Mouse (Mus musculus): ENCODE measurements around the gene Oasl2. TPM values are rescaled to one million over a fixed set of nuclear protein-coding genes. Genes with fewer than 3 reads are reported as not detected.

Oasl2 gene
- total and polyA plus RNA-seq, 2 experiments from 2014 or later, result 4.7 to 6.3 TPM

DNA sequence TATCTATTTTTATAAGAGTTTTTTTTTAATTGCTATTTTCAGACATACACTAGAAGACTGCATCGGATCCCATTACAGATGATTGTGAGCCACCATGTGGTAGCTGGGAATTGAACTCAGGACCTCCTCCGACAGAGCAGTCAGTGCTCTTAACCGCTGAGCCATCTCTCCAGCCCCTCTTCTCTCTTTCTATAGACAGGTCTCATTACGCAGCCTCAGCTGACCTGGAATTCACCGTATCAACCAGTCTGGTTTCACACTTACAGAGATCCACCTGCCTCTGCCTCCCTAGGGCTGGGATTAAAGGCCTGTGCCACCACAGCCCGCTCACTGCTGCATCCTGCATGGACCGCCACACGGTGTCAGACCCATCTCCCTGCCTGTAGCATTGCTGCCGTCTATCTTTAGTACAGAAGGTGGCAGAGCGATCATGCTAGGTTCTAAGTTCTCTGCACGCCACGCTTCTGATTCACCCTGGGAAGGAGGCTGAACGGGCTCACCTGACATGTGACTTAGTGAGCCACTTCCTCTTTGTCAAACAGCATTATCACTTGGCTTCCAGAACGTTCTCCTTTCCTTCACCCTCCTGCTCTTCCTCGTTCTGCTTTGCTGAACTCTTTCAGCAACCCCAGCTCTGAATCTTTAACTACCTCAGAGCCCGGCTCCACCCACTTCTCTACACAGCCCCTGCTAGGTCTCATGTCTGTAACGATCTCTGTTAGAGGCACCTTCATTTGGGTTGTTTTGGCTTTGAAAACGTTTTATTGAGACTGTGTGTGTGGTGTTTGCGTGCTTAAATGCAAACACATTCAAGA is 25.0 kb downstream of the Oasl2 start:
- no peak for ATAC-seq
- Histone ChIP-seq H3K27me3 (ENCODE audit: insufficient read depth, low read length) (no peaks in the 10 kb centered on the region), H3K4me3 (ENCODE audit: low read length) (no peak overlapping the region), H3K9ac (replicated peaks; ENCODE audit: low read length) (no peak overlapping the region), H3K27ac (no peak overlapping the region), H3K9me3 (ENCODE audit: low read length) (no peaks in the 10 kb centered on the region), H3K4me1 (ENCODE audit: insufficient read depth, low read length) (no peaks in the 10 kb centered on the region), H3K4me2 (ENCODE audit: low read depth, low read length) (no peak overlapping the region), H3K36me3 (ENCODE audit: insufficient read depth, low read length) (no peaks in the 10 kb centered on the region)
- 78% methylated on average over 19 of the region's 19 CpGs for WGBS
- TF ChIP-seq CTCF (IDR thresholded peaks at IDR 0.05; ENCODE audit: low read depth), result no peak
- DNase-seq (ENCODE audit: low spot score), result no peak

GRCm38 (mm10) chr5:114922366-114922731 is 25.6 kb downstream of the Oasl2 start:
- no peaks in the 10 kb centered on the region for H3K27me3 ChIP-seq (ENCODE audit: insufficient read depth, low read length)
- ATAC-seq (no peak), DNase-seq (ENCODE audit: low spot score) (no peak)
- H3K36me3 ChIP-seq (ENCODE audit: insufficient read depth, low read length), result no peaks in the 10 kb centered on the region
- no peak overlapping the region for H3K27ac ChIP-seq
- 61% methylated on average over 10 of the region's 10 CpGs for WGBS
- H3K9ac ChIP-seq (replicated peaks; ENCODE audit: low read length), result no peak overlapping the region
- no peaks in the 10 kb centered on the region for H3K9me3 ChIP-seq (ENCODE audit: low read length)
- H3K4me3 ChIP-seq (ENCODE audit: low read length), result no peak overlapping the region
- H3K4me2 ChIP-seq (ENCODE audit: low read depth, low read length), result no peak overlapping the region
- TF ChIP-seq CTCF (IDR thresholded peaks at IDR 0.05; ENCODE audit: low read depth), result no peak
- no peaks in the 10 kb centered on the region for H3K4me1 ChIP-seq (ENCODE audit: insufficient read depth, low read length)

GRCm38 (mm10) chr5:114922998-114923473 is 26.3 kb downstream of the Oasl2 start, which contains the start of gene Oasl1:
Gene Oasl1, plus strand, starts transcription at chr5:114923240.
- Histone ChIP-seq H3K4me3 (ENCODE audit: low read length) (peak within 1 kb of the TSS; percentile 15; the same call in 1 of the 2 replicates), H3K4me1 (ENCODE audit: insufficient read depth, low read length) (no peaks in the 10 kb centered on the region), H3K9ac (replicated peaks; ENCODE audit: low read length) (no peak within 1 kb of the TSS), H3K36me3 (ENCODE audit: insufficient read depth, low read length) (no peaks in the 10 kb centered on the region), H3K27me3 (ENCODE audit: insufficient read depth, low read length) (no peaks in the 10 kb centered on the region), H3K4me2 (ENCODE audit: low read depth, low read length) (peak within 1 kb of the TSS; percentile 42), H3K27ac (no peak within 1 kb of the TSS), H3K9me3 (ENCODE audit: low read length) (no peaks in the 10 kb centered on the region)
- ATAC-seq (0 out of 2 replicates have a peak, but pooled peaks have one; percentile 21), DNase-seq (ENCODE audit: low spot score) (peak; percentile 45)
- 35% methylated on average over 15 of the region's 15 CpGs for WGBS
- no peak for TF ChIP-seq CTCF (IDR thresholded peaks at IDR 0.05; ENCODE audit: low read depth)

DNA sequence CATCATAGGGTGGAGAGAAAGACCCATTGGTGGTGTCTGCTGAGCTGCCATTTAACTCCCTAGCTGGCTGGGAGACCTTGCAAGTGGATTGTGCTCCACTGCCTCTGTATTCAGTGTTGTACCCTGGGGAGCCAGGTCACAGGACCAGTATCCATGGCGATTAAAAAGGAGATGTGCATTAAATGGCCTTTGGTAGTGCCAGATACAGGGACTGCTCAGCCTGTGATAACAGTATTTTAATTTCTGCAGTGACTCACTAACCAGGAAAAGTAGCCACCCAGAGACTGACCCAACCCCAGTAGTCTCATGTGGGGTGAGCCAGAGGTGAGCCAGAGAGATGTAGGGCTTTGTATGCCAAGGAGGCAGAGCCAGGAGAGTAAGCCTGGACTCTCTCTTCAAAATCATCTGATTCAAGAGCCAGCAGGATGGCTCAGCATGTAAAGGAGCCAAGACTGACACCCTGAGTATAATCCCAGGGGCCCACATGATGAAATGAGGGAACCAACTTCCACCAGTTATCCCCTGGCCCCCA is 29.5 kb downstream of the Oasl2 start:
- Histone ChIP-seq H3K9ac (replicated peaks; ENCODE audit: low read length) (no peak overlapping the region), H3K36me3 (ENCODE audit: insufficient read depth, low read length) (no peaks in the 10 kb centered on the region), H3K27me3 (ENCODE audit: insufficient read depth, low read length) (no peaks in the 10 kb centered on the region), H3K27ac (no peak overlapping the region), H3K9me3 (ENCODE audit: low read length) (no peaks in the 10 kb centered on the region), H3K4me3 (ENCODE audit: low read length) (no peak overlapping the region), H3K4me1 (ENCODE audit: insufficient read depth, low read length) (no peaks in the 10 kb centered on the region), H3K4me2 (ENCODE audit: low read depth, low read length) (no peak overlapping the region)
- no peak for TF ChIP-seq CTCF (IDR thresholded peaks at IDR 0.05; ENCODE audit: low read depth)
- 76% methylated on average over 1 of the region's 1 CpGs for WGBS
- no peak for DNase-seq (ENCODE audit: low spot score)
- ATAC-seq, result no peak

GRCm38 (mm10) chr5:114926753-114927152 is 30.0 kb downstream of the Oasl2 start:
- WGBS, result 67% methylated on average over 9 of the region's 9 CpGs
- no peak overlapping the region for H3K4me3 ChIP-seq (ENCODE audit: low read length)
- DNase-seq (ENCODE audit: low spot score), result no peak
- no peak overlapping the region for H3K4me2 ChIP-seq (ENCODE audit: low read depth, low read length)
- H3K27ac ChIP-seq, result no peak overlapping the region
- H3K27me3 ChIP-seq (ENCODE audit: insufficient read depth, low read length), result no peaks in the 10 kb centered on the region
- no peaks in the 10 kb centered on the region for H3K9me3 ChIP-seq (ENCODE audit: low read length)
- H3K9ac ChIP-seq (replicated peaks; ENCODE audit: low read length), result no peak overlapping the region
- no peak for ATAC-seq
- H3K36me3 ChIP-seq (ENCODE audit: insufficient read depth, low read length), result no peaks in the 10 kb centered on the region
- TF ChIP-seq CTCF (IDR thresholded peaks at IDR 0.05; ENCODE audit: low read depth), result no peak
- H3K4me1 ChIP-seq (ENCODE audit: insufficient read depth, low read length), result no peaks in the 10 kb centered on the region

GRCm38 (mm10) chr5:114931626-114932025 is 34.9 kb downstream of the Oasl2 start:
- H3K27me3 ChIP-seq (ENCODE audit: insufficient read depth, low read length), result no peaks in the 10 kb centered on the region
- ATAC-seq, result no peak
- H3K4me3 ChIP-seq (ENCODE audit: low read length), result no peak overlapping the region
- no peak overlapping the region for H3K4me2 ChIP-seq (ENCODE audit: low read depth, low read length)
- WGBS, result 67% methylated on average over 5 of the region's 5 CpGs
- no peak for TF ChIP-seq CTCF (IDR thresholded peaks at IDR 0.05; ENCODE audit: low read depth)
- no peak overlapping the region for H3K27ac ChIP-seq
- DNase-seq (ENCODE audit: low spot score), result no peak
- no peaks in the 10 kb centered on the region for H3K4me1 ChIP-seq (ENCODE audit: insufficient read depth, low read length)
- H3K36me3 ChIP-seq (ENCODE audit: insufficient read depth, low read length), result no peaks in the 10 kb centered on the region
- no peak overlapping the region for H3K9ac ChIP-seq (replicated peaks; ENCODE audit: low read length)
- no peaks in the 10 kb centered on the region for H3K9me3 ChIP-seq (ENCODE audit: low read length)

GRCm38 (mm10) chr5:114933206-114933605 is 36.5 kb downstream of the Oasl2 start:
- no peak overlapping the region for H3K4me3 ChIP-seq (ENCODE audit: low read length)
- 84% methylated on average over 8 of the region's 8 CpGs for WGBS
- TF ChIP-seq CTCF (IDR thresholded peaks at IDR 0.05; ENCODE audit: low read depth), result no peak
- no peaks in the 10 kb centered on the region for H3K36me3 ChIP-seq (ENCODE audit: insufficient read depth, low read length)
- no peak for DNase-seq (ENCODE audit: low spot score)
- H3K27ac ChIP-seq, result no peak overlapping the region
- H3K27me3 ChIP-seq (ENCODE audit: insufficient read depth, low read length), result no peaks in the 10 kb centered on the region
- no peaks in the 10 kb centered on the region for H3K4me1 ChIP-seq (ENCODE audit: insufficient read depth, low read length)
- H3K9ac ChIP-seq (replicated peaks; ENCODE audit: low read length), result no peak overlapping the region
- H3K4me2 ChIP-seq (ENCODE audit: low read depth, low read length), result no peak overlapping the region
- H3K9me3 ChIP-seq (ENCODE audit: low read length), result no peaks in the 10 kb centered on the region
- ATAC-seq, result no peak
